Mouse (Mus musculus): ENCODE results near the gene Iqsec1.

Iqsec1 gene

DNA sequence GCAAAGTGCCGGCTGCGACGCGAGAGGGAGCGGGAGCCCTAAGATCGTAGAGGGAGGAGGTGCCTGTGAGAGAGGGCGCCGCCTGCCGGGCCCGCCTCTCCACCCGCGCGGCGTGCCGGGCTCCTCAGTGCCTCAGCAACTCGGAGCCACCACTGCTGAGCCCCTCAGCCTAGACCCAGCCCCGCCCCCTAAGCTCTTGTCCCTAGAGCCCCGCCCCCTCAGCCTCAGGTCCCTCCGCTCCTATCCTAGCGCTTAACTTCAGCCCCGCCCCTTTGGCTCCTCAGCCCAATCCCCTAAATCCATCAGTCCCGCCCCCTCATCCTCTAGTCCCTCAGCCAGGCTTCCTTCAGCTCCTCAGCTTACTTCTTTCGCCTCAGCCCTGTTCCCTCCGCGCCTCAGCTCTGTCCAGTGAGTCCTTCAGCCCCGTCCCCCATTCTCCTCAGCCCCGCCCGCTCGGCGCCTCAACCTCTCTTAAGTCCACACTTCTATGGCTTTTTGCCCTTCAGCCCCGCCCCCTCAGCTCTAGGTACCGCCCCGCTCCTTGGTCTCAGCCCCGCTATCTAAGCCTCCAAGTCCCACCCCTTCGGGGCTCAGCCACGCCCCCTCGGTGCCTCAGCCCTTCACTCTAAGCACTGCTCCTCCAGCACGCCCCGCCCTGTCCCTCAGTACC lies at the start of gene Iqsec1:
Iqsec1 (minus strand) TSS at position 38 of the 670 bp plus-strand sequence.
- peak; percentile 73 for DNase-seq (ENCODE audit: extremely low spot score, low read depth, low spot score)

DNA sequence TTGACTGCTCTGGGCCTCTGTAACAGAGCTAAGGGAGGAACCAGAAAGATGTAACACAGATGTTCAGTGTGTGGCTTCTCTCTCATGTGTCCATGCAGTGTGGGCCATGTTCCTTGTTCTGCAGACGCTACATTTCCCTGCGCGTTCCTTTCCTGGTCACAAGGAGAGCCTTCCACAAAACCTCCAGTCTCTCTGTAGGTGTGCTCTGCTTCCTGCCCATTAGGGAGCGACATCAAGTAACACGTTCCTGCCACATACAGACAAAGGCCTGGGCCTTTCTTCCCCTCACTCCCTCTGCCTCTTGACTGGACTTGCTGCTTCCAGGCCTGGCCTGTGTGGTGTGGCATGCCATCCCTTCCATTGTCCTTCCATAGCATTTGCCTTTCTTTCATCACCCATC lies 39.8 kb upstream of the Iqsec1 start:
- DNase-seq (ENCODE audit: extremely low spot score, low read depth, low spot score) = no peak

DNA sequence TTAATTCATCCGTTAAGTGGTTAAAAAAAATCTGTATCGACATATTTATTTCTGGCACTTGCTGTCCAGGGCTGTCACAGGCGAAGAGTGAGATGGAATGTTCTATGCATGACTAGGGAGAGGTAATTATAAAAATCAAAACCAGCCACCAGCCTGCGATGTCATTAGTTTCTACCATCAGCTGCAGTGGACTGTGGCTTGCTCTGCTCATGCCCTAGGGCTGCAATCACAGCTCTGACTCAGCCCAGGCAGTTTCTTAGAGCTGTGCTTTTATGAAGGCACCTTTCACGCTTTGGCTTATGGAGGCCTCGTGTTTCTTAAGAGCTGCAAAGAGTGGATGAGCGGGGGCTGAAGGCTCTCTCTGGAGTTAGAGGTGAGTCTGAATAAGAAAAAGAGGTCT lies 32.3 kb upstream of the Iqsec1 start:
- DNase-seq (ENCODE audit: extremely low spot score, low read depth, low spot score) = no peak

DNA sequence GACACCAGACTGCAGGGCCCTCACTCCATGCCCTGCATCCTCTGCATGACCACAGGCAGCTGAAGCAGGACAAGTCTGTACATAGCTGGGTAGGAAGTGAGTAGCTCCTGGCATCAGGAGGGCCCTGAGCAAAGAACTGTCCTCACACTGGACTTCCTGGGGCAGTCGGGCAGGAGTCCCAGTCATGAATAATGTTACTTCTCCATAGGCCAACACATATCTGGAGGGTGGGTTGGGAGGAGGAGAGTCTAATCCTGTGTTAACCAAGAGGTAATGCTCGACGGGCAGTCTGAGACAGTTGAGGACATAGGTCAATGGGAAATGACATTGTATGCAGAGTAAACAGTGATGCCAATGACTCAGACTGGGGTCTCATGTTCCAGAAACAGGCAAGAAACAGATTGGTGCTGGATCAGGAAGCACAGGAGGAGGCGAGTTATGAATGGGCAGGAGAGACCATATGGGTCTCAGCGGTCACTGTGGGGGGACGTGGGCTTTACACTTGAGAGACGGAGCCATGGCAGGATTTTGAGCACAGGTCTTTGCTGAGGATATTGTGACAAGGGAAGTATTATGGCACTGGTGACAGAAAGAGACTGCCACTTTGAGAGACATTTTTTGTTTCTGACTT lies 28.2 kb upstream of the Iqsec1 start:
- no peak for DNase-seq (ENCODE audit: extremely low spot score, low read depth, low spot score)

DNA sequence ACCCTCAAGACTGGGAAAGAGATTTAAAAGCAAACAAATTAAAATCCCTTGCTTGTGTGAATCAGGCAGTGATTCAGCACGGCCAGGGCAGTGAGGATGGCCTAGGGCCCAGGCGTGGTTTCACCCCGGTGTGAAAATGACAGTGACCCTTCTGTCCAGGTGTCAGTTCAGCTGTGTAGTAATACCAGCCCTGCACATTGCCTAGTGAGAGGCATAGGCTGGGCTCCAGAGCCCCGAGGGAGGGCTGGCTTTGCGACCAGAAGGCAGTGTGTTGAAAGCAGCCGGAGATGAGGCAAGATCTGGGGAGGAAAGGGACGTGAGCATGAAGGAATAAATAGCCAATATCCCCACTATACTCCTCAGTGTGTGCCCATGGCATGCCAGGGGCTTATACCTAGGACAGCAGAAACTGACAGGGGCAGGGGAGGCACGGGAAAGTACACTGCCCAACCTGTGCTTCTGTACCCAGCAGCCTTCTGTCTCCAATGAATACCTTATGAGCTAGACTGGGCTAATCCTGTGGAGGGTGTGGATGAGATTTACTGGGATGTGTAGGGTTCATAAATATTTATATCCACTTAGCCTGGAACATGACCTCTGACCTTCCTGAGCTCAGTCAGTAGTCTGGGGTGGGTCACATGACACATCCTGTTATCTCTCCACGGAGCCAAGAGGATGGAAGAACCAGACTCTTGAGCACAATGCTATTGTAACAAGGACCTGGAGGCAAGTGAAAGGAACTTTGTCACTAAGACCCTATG lies 25.9 kb upstream of the Iqsec1 start:
- no peak for DNase-seq (ENCODE audit: extremely low spot score, low read depth, low spot score)

DNA sequence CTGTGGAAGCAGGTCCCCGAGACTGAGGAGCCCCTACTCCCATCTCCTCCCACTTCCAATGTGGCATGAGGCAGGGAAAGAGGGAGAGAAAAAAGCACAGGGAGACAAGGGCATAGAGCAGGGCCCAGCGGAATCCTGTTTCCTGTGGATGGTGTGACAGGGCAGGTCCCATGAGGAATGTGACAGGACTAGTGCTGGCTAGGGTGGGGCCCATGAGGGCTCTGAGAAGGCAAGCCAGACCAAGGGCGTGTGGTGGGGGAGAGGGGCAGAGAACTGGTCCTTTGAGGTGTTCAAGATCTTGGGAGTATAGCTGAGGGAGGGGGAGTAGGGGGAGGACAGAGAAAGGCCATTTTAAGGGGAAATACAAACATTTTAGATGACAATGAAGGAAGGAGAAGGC lies 24.0 kb upstream of the Iqsec1 start:
- DNase-seq (ENCODE audit: extremely low spot score, low read depth, low spot score) = no peak

DNA sequence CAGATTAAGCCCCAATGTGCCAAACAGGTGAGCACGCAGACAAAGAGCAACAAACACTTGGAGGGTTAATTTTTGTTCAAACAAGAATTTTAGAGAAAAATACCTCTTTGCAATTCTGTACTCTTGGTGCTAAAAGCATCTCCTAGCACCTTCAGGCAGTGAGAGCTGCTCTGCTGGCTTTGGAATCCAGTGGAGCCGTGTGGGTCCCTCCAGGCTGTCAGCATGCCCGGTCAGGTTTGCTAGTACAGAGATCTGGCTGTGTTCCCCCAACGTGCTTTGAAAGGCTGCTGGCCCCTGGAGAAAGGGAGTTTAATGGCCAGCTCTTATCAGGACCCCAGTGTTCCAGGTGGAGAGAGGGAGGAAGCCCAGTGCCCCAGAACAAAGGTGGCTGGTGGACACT lies 23.1 kb upstream of the Iqsec1 start:
- no peak for DNase-seq (ENCODE audit: extremely low spot score, low read depth, low spot score)

DNA sequence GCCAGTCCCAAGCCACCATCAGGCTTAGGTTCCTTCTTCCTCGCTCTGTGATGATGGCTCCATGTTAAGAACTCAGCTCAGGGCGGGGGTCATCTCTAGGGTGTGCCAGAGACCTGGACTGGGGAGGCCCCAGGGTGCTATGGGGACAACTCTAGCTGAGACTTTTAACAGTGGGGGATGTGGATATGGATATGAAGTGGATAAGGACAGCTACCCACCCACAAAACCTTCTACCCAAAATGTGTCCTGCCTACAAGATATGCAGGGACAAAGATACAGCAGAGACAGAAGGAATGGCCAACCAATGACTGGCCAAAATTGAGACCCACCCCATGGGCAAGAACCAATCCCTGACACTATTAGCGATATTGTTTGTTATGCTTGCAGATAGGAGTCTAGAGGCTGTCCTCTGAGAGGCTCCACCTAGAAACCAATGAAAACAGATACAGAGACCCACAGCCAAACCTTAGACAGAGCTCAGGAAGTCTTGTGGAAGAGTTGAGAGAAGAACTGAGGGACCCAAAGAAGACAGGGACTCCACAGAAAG lies 19.9 kb upstream of the Iqsec1 start:
- DNase-seq (ENCODE audit: extremely low spot score, low read depth, low spot score) = no peak

DNA sequence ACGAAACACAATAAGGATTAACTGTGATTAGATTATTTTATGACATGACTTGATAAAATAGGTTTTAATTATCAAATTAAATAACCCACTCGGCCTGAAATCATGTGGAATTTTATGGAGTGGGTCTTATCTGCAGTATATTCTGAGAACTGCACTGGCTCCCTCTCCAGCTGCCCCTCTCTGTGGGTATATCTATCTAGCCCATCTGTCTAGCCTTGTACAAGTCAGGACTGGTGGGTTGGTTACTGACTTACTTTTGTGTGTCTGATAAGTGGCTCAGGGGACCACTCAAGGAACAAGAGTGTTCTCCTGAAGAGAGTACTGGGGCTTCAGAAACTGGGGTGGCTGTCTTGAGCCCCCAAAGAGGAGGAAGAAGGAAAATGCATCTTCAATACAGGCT lies 18.7 kb upstream of the Iqsec1 start:
- DNase-seq (ENCODE audit: extremely low spot score, low read depth, low spot score) = no peak

DNA sequence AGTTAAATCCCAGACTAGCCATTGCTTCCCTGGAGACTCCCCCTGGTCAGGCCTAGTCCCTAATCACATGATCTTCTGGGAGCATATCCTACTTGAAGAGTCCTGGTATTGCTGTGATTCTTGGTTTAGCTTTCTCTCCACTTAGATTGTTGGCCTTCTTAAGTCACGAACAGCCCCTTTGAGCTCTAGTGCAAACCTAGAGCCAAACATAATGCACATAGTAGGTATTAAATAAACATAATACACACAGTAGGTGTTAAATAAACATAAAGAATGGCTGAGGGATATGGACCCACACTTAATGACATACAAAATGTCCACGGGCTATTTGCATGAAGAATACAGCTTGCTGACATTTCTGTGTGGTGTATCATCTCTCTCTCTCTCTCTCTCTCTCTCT lies 15.7 kb upstream of the Iqsec1 start:
- no peak for DNase-seq (ENCODE audit: extremely low spot score, low read depth, low spot score)

DNA sequence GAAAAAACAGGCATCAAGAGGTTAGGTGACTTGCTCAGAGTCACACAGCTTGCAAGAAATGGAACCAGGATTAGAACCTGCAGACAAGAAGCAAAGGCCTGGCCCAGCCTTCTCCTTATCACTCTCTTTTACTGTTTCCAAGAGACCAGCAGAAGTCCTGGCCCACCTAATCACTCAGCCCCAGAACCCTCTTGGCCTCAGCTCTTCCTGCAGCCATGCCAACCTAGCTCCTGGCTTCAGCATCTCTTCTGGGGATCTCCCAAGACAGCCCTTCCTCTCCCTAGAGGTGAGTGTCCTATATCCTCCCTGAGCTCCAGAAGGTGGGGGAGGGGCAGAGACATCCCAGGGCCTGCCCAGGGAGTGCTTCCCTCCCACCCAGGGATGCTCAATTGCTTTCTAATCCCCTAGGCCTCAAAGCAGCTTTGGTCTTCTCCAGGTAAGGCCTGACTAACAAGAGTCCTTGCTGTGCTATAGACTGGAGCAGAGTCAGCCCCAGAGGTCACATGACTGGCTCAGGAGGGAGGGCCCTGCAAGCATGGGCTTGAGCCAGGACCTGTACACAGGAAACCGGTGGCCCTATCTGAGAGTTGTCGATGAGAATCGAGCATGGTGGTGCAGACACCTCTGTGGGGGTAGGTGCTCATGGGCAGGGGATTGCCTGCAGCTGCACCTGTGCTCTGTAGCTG lies 15.0 kb upstream of the Iqsec1 start:
- no peak for DNase-seq (ENCODE audit: extremely low spot score, low read depth, low spot score)

DNA sequence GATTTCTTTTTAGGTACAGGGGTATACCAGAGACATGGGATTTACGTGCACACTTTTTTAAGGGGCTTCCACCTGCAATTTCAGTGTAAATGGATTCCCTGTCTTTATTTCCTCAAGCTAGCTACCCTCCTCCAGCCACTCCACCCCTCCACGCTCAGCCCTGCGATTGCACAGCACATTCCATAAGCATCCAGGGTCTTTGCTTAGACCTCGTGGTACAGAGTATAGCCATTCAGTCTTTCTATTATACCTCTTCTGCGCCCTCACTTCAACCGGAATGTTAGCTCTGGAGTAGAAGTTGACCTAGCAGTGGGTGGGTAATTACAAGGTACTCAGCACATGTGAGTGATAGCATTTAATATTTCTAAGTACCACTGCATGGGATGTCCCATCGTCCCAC lies 13.1 kb upstream of the Iqsec1 start:
- no peak for DNase-seq (ENCODE audit: extremely low spot score, low read depth, low spot score)

DNA sequence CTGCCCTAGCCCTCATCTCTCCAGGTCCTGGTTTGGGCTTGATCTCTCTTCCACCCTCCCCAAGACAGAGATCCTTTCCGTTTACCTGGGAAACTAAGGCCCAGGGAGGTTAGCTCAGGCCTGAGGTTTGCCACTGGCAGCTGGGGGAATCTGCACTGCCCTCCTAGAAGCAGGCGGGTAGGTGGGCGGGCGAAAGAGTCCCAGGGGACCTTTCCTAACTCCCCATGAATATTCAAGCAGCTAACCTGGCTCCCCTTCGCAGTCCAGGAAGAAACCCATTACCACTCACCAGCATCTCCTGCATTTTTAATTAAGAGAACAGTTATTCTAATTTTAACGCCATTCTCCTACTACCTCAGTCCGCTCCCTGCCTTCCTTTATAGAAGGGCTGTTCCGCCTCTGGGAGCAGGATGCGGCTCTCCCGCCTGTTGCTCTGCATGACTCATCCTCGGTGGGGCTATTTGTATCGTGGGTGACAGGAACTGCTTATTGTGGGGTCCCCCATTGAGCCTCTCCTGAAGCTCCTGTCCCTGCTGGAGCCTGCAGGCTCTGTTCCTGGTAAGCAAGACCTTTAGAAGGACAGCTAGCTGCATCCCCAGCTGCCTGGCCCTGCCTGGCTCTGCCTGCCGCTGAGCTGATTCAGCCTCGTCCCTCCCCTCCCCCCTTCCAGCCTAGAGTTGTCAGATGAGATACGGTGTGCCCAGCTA lies 12.5 kb upstream of the Iqsec1 start:
- DNase-seq (ENCODE audit: extremely low spot score, low read depth, low spot score) = no peak

DNA sequence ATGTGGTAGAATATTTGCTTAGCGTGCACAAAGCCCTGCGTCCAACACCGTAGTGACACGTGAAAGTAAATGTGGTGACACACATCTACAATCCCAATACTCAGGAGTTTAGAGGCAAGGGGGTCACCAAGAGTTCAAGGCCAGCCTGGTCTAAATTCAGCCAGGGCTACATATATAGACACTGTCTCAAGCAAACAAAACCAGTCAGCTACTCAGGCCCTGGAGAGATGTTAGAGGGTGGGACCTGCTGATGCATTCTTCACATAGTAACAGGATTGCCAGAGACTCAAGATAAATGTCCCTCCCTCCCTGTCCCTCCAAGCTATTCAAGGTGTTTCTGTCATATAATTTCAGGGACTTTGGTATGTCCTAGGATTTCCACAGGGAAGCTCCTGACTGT lies 10.7 kb upstream of the Iqsec1 start:
- DNase-seq (ENCODE audit: extremely low spot score, low read depth, low spot score) = no peak

DNA sequence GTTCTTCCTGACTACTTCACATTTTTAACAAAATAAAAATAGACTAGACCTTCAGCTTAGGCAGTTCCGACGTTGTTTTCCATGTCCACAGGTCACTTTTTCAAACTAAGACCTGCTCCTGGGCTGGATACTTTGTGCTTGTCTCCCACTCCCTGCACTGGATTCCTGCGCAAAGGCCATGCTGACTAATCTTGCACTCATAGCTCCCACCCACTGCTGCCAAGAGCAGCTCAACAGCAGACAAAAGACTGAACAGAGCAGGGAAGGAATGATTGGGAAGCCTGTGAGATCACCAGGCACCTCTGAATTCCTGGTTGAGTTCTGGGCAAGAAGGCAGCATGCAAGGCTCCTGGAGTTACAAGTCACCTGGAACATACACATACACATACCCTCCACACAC lies 8.5 kb upstream of the Iqsec1 start:
- DNase-seq (ENCODE audit: extremely low spot score, low read depth, low spot score) = no peak

DNA sequence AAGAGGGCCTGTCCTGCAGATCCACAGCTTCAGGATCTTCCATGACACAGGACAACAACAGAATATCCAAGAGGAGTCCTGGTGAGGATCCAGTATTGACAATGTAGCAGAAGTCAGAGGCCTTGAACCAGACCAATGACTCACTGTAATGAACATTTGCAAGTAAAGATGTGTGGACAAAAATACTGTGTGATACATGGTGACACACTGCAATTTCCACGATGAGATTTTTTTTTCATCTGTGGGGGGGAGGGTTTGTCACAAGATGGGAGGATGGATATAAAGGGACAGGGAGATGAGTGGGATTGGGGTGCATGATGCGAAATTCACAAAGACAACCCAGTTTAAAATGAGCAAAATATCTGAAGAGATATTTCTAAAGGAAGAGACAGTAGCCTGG lies 7.7 kb upstream of the Iqsec1 start:
- DNase-seq (ENCODE audit: extremely low spot score, low read depth, low spot score) = no peak

DNA sequence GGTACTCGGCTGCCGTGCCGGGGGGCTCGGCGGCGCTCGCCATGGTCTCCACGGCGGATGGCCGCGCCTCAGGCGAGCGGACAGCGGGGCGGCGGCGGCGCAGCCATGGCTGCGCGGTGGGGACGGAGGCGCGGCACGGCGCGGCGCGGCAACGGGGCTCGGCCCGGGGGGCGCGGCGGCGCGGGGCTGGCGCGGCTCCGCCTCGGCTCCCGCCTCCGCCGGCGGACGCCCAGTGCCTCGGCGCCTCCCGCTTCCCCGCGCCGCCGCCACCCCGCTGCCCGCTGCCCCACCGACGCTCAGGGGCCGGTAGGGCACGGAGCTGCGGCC lies 223 bp downstream of the Iqsec1 start:
- no peak for DNase-seq (ENCODE audit: extremely low spot score, low read depth, low spot score)

DNA sequence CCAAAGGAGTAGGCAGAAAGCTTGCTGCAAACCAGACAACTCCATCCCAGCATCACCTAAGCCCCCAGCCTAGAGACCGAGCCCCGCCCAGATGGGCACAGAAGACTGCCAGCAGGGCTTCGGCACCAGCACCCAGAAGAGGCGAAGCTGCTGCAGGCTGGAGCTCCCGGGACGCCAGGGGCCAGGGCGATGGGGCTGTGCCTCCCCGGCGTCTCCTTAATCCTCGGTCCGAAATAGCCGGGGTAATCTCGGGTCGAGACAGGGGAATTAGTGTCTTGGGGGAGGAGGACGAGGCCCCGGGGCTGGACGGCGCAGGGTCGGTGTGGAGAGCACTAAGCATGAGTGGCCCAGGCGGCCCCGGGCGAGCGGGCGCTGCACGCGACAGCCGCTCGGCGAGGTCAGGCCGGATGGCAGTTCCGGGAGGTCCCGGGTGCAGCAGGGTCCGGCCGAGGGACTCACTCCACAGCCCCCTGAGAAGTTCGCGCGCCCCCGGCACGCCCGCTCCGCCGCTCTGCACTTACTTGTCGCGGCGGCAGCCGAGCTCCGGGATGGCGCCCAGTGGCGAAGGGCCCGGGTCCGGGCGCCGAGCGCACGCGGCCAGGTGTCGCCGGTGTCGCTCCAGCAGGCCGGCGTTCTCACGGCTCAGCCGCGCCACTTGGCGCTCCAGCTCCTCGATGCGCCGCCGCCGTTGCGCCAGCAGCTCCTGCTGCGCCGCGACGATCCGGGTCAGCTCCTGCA lies 755 bp downstream of the Iqsec1 start:
- DNase-seq (ENCODE audit: extremely low spot score, low read depth, low spot score) = no peak

DNA sequence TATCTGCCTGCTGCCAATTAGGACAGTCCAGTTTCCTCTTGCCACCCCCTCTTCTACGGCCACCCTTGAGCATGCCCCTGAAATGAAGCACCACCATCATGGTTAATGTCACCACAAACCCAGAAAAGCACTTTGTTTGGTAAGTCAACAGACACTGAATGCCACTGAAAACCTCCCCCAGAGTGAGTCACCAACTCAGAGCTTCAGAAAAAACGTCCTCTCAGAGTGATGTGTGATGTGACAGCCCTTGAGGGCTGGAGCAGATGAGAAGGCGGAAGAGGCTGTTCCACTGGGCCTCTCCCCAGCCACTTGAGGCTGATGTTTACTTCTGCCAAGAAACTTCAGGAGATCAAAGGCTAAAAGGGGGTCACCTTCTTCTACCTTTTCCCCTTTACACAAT lies 4.4 kb downstream of the Iqsec1 start:
- DNase-seq (ENCODE audit: extremely low spot score, low read depth, low spot score) = no peak

DNA sequence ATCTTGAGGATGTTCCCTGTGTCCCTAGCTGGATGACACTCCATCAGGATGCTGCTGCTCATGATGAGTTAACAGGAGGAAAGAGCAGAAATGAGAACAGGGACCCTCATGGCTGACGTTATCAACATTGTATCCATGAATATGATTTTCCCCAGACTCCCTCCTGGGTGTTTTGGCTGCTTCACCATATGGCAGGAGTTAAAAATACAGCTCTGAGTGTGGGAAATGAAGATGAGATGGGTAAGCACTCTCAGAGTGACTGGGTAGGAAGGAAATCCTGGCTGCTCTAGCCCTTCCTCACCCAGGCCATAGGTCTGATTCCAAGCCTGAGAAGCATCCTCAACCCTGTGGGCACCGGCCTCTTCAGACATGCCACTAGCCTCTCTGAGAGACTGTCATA lies 14.2 kb downstream of the Iqsec1 start:
- no peak for DNase-seq (ENCODE audit: extremely low spot score, low read depth, low spot score)

Measured in hindlimb bud, embryonic 11.5 days (tissue).